Mouse (Mus musculus) cerebellum, postnatal 36 days (tissue): Measurements from ENCODE around the gene Gm3512.
"Not testable (repeated sequence)": the region's sequence is repeated elsewhere in the genome, so short reads cannot be mapped to it uniquely, and the experiment has no call there.

Source experiments
- DNase-seq, 2 experiments: peaks; one replicate each; pipeline ENCODE4 v3.0.0; 2021 to 2022; ENCODE audit warnings: mixed read lengths in 2 of 2

The Gm3512 gene

GRCm38 (mm10) chr14:7174483-7174971 is at the start of gene Gm3512:
TSS of gene Gm3512 (minus strand) at chr14:7174533.
- DNase-seq, result not testable (repeated sequence)

DNA sequence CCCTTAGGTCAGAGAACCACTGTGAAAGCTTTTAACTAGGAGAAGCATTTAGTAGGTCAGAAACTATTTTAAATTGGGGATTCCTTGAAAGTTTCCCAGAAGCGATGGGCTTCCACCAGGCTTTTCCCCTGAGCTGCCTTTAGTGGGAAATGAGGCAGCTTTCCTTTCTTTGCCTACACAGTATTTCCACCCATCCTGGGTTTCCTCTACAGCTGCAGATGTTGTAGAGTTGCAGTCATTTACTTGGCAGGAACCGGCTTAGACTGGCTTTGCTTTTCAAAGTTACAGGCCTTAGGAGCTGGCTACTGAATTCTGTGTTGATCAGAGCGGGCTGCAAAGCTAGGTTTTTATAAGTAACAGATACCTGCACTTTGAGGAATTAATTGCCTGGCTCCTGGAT is 25.7 kb upstream of the Gm3512 start:
- DNase-seq, result not testable (repeated sequence)

- DNase-seq, result not testable (repeated sequence)
These were observed 20.1 kb upstream of the Gm3512 start, which contains the start of gene Gm16434 for GRCm38 (mm10) chr14:7194440-7194839. TSS of gene Gm16434 (minus strand) at chr14:7194540.

DNA sequence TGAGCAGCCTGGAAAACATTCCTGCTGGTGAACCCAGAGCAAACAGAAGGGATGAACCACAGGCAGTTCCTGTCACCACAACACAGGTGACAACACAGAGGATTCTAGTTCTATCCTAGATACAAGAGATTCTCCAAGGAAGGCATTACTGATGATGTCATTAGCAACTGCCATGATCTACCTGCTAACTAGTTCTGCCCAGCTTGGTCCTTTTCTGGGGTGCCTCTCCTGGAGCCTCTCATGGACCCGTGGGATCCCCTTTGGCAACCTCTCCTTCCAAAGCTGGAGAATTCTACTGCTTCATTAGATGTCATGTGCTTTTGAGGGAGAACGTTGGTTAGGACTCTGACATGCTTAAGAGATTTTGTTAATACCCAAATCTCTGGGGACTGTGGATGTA is 49.0 kb downstream of the Gm3512 start, which contains the start of gene Gm6676:
Gm6676 (minus strand) TSS at position 101 of the 400 bp plus-strand sequence.
- not testable (repeated sequence) for DNase-seq

DNA sequence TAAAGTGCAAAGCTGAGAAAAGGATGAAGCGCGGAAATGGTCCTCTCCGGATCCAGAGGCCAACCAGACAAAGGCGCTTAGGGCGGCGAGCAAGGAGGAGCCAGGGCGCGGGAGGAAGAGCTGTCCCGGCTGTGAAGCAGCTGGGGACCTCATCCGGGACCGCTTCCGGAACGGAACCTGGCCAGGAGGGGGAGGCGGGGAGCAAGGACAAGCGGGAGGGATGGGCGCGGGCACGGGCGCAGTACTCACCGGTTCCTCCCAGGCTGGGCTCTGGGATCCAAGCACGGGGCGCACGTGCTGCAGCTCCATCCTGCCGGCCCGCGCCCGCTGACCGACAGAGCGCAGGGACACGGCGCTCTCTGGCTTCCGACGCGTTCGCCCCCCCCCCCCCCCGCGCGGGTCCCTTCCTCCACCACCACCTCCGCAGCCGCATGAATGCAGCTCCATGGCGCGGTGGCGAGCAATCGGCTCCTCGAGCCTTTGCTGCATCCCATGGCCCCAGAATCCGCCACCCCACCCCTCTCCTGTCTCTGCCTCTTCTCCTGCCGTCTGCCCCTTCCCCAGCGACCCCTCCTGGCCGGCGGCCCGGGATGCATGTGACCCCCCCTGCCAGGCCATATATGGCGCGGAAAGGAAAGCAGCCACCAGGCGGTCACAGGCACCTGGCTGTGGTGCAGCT is 69.1 kb downstream of the Gm3512 start:
- peak; percentile 0 to 1 for DNase-seq
